Mouse (Mus musculus): Measurements from ENCODE around the gene 2510039O18Rik. TPM values are rescaled to one million over a fixed set of nuclear protein-coding genes. Genes with fewer than 3 reads are reported as not detected.

2510039O18Rik gene
- polyA plus RNA-seq, 1 experiment from 2014 or later = 13.7 TPM

DNA sequence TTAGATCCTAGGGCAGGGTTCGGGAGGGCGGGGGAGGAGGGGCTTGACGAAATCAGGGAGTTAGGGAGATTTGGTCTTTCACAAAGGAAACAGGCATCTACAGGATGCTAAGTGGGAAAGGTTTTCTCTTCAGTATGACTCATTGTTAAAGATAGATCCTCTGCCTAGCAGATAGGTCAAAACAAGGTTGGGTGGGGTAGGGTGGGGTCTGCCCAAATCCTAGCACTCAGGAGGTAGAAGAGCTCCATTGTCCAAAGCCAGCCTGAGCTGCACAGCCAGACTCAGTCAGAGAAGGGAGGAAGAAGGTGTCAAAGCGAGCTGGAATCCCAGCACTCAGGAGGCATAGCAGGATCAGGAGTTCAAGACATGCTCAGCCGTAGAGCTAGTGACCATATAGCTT, 3.2 kb upstream of the 2510039O18Rik start:
- Histone ChIP-seq H3K4me3 (no peak overlapping the region), H3K9me3 (no peaks in the 10 kb centered on the region), H3K4me2 (replicated peaks) (no peak overlapping the region; the same call in 1 of the 2 replicates), H3K9ac (no peak overlapping the region), H3K36me3 (no peaks in the 10 kb centered on the region), H3K4me1 (peaks cover 74% of the 10 kb centered on the region), H3K27ac (no peak overlapping the region), H3K27me3 (no peaks in the 10 kb centered on the region)
- ATAC-seq (ENCODE audit: low FRiP score, low read depth) = no peak
- 63% methylated on average over 5 of the region's 5 CpGs for WGBS

DNA sequence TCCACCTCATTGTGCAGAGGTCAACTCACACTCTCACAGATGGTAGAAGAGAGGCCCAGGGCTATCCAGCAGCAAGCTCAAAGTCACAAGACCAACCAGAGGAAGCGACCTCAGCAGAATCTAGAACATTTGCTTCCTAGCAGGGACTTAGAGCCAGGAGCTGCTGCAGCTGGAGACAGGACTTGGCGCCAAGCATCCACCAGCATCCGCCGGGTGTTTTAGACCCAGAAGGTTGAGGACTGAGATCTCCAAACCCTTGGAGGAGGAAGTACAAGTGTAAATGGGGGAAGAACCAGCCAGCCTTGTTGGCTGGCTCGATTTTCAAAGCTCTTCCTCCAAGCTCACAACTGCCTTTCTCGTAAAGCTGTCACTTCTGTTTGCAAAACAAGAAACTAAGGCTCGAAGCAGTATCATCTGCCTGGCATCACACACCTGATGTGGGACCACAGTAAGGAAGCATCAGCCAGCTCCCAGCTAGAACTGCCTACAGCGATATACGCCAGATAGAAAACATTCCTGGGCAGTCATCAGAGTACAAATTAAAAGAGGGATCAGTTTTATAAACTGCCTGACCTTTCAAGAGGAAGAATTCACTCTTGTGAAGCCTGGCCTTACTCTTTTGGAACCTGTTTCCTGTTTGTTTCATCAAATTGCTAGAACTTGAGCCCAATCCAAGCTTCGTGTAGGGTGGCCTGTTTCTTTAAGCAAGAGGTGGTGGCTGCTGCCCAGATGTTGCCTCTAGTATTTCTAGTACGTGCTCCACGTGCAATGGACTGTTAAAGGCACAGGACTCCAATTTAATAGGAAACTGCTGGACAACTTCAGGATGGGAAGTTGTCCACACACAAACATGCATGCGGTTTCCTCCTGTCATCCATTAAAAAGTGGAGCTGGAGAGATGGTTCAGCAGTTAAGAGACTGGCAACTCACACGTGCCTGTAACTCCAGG, 2.3 kb upstream of the 2510039O18Rik start:
- H3K36me3 ChIP-seq = peaks cover 7% of the 10 kb centered on the region; the same call in 1 of the 2 replicates
- H3K27ac ChIP-seq = peak overlapping the region; percentile 94
- no peaks in the 10 kb centered on the region for H3K9me3 ChIP-seq
- no peak overlapping the region for H3K9ac ChIP-seq
- 32% methylated on average over 14 of the region's 14 CpGs for WGBS
- H3K27me3 ChIP-seq = no peaks in the 10 kb centered on the region
- no peak for ATAC-seq (ENCODE audit: low FRiP score, low read depth)
- no peak overlapping the region for H3K4me3 ChIP-seq
- H3K4me2 ChIP-seq (replicated peaks) = peak overlapping the region; percentile 38
- peaks cover 78% of the 10 kb centered on the region for H3K4me1 ChIP-seq

DNA sequence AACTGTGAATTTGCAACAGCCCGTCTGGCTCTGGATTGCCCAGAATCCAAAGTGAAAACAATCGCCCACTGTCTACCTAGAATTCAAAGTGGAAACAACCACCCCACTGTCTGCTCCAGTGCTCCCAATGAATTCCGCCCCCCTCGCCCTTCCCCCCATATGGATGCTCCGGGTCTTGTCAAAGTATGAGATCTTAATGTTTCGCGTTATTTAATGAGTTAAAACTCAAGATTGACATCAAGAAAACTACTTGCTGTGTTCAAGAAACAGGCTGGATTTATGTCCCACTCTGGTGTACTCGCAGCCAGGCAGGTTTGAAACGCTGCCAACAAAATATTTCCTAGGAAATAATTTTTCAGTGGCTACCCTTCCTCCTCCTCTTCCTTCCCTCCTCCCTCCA, 584 bp upstream of the 2510039O18Rik start:
- Histone ChIP-seq H3K4me2 (replicated peaks) (peak overlapping the region; percentile 100), H3K9ac (peak overlapping the region; percentile 35), H3K4me1 (peaks cover 62% of the 10 kb centered on the region)

DNA sequence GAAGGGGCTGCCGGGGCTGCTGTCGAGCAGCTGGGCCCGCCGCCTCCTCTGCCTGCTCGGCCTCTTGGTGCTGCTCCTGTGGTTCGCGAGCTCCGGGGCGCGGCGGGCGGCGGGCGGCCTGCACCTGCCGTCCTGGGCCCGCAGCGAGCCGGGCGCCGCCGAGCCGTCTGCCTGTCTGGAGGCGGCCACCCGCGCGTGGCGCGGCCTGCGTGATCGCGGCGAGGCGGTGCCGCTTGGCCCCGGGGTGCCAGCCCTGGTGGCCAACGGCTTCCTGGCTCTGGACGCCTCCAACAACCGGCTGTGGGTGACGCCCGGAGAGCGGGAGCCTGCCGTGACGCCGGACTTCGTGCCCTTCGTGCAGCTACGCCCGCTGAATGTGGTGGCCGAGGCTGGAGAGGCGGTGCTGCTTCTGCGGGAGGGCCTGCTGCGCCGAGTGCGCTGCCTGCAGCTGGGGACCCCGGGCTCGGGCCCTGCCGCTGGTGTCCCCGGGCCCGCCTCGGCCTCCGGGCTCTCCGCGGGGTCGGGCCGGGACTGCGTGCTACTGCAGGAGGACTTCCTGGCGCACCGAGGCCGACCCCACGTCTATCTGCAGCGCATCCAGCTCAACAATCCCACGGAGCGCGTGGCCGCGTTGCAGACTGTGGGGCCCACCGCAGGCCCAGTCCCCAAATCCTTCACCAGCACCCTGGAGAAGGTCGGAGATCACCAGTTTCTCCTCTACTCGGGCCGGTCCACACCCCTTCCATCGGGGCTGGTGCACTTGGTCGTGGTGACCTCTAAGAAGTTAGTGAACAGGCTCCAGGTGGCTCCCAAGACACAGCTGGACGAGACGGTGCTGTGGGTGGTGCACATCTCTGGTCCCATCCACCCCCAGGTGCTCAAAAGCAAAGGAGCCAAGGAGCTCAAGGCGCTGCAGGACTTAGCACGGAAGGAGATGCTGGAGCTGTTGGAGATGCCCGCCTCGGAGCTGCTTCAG, 638 bp downstream of the 2510039O18Rik start:
- Histone ChIP-seq H3K4me2 (replicated peaks) (peak overlapping the region; percentile 100), H3K27ac (peak overlapping the region; percentile 55; the same call in 1 of the 2 replicates), H3K9me3 (no peaks in the 10 kb centered on the region), H3K4me1 (peaks cover 53% of the 10 kb centered on the region), H3K9ac (peak overlapping the region; percentile 90), H3K36me3 (peaks cover 36% of the 10 kb centered on the region), H3K4me3 (peak overlapping the region; percentile 96), H3K27me3 (no peaks in the 10 kb centered on the region)
- peak; percentile 42 for ATAC-seq (ENCODE audit: low FRiP score, low read depth)
- WGBS = 8% methylated on average over 71 of the region's 88 CpGs

More for the DNA sequence above, 584 bp upstream of the 2510039O18Rik start:
- ATAC-seq (ENCODE audit: low FRiP score, low read depth) = peak; percentile 0; the same call in 1 of the 2 replicates
- Histone ChIP-seq H3K4me3 (peak overlapping the region; percentile 96), H3K27ac (peak overlapping the region; percentile 94), H3K36me3 (peaks cover 24% of the 10 kb centered on the region), H3K27me3 (no peaks in the 10 kb centered on the region), H3K9me3 (no peaks in the 10 kb centered on the region)
- 48% methylated on average over 9 of the region's 9 CpGs for WGBS

DNA sequence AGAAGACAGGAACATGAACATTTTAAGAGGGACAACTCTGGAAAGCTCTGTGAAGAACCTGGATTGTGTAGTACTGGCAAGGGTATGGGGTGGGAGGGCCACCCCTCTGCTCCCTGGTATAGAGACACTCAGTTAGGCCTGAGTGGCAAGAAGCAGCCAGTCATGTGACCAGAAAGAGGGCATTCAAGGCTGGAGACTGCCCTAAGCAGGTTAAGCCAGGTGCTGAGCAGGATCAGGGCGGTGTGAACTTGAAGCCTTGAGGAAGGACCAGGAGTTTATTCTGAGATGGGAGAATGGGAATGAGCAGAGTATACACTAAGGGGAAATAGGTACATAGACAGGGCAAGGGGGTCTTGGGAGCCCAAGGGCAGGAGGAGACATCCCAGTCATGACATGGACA, 2.3 kb downstream of the 2510039O18Rik start:
- Histone ChIP-seq H3K27ac (no peak overlapping the region), H3K4me3 (no peak overlapping the region), H3K4me1 (peaks cover 47% of the 10 kb centered on the region), H3K9ac (no peak overlapping the region), H3K9me3 (no peaks in the 10 kb centered on the region), H3K36me3 (peaks cover 53% of the 10 kb centered on the region), H3K27me3 (no peaks in the 10 kb centered on the region), H3K4me2 (replicated peaks) (peak overlapping the region; percentile 100)
- 96% methylated on average over 1 of the region's 1 CpGs for WGBS
- no peak for ATAC-seq (ENCODE audit: low FRiP score, low read depth)

DNA sequence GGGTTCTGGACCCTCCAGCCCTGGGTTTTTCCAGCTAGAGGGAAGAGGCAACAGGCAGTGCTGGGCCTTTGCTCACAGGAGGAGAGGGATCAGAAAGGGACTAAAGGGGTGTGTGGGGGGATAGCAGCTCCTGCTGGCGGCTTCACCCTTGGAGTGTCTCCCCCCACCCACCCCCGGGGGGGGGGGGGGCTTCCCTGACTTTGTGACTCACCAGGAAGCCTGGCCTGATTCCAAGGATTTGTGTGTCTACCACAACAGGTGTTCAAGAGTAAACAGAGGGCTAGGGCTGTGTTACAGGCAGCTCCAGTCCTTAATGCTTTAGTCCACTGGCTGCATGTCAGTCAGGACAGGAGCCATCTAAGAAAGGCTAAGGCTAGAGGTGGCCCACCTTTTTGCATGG, 6.8 kb downstream of the 2510039O18Rik start:
- Histone ChIP-seq H3K9me3 (no peaks in the 10 kb centered on the region), H3K4me3 (no peak overlapping the region), H3K4me1 (peaks cover 11% of the 10 kb centered on the region), H3K4me2 (replicated peaks) (no peak overlapping the region), H3K27ac (no peak overlapping the region), H3K9ac (no peak overlapping the region), H3K27me3 (no peaks in the 10 kb centered on the region), H3K36me3 (peaks cover 64% of the 10 kb centered on the region)
- 63% methylated on average over 2 of the region's 2 CpGs for WGBS
- no peak for ATAC-seq (ENCODE audit: low FRiP score, low read depth)

DNA sequence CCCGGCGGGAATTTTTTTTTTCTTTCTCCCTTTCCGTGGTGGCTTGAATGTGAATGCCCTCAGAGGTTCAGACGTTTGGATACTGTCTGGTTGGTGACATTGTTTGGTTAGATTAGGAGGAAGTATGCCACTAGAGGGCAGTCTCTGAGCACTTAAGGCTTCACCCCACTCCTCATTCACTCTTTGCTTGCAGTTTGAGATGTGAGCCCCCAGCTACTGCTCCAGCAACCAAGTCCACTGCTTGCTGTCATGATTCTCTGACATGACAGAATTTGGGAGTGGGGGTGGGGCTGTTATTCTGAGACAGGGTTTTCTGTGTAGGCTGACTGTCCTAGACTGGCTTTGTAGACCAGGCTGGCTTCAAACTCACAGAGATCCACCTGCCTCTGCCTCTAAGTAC, 12.9 kb downstream of the 2510039O18Rik start:
- ATAC-seq (ENCODE audit: low FRiP score, low read depth) = no peak

DNA sequence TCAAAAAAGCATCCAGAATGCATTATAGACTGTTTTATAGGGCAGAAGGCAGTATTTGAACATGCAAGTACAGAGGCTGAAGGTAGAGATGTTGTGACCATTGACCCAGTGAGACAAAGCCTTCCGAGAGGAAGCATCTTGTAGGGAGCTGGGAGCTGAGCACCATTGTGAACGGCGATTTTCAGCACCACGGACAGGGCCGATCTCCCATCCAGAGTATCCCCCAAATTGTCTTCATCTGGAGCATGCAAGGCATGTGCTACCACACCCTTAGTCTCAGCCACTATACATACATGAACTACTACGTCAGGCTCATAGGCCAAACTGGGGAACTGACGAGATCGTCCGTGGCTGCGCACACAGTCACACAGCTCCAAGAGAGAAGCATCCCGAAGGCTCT, 16.4 kb downstream of the 2510039O18Rik start:
- Histone ChIP-seq H3K9me3 (no peaks in the 10 kb centered on the region), H3K36me3 (no peaks in the 10 kb centered on the region), H3K27ac (no peak overlapping the region), H3K27me3 (no peaks in the 10 kb centered on the region), H3K4me3 (no peak overlapping the region), H3K9ac (no peak overlapping the region), H3K4me1 (no peaks in the 10 kb centered on the region), H3K4me2 (replicated peaks) (no peak overlapping the region)
- ATAC-seq (ENCODE audit: low FRiP score, low read depth) = no peak
- WGBS = 42% methylated on average over 11 of the region's 11 CpGs

More for the DNA sequence above, 12.9 kb downstream of the 2510039O18Rik start:
- Histone ChIP-seq H3K4me2 (replicated peaks) (no peak overlapping the region), H3K36me3 (peaks cover 7% of the 10 kb centered on the region), H3K9ac (no peak overlapping the region), H3K9me3 (no peaks in the 10 kb centered on the region), H3K27ac (no peak overlapping the region), H3K4me1 (no peaks in the 10 kb centered on the region), H3K4me3 (no peak overlapping the region), H3K27me3 (no peaks in the 10 kb centered on the region)
- 8% methylated on average over 4 of the region's 4 CpGs for WGBS

DNA sequence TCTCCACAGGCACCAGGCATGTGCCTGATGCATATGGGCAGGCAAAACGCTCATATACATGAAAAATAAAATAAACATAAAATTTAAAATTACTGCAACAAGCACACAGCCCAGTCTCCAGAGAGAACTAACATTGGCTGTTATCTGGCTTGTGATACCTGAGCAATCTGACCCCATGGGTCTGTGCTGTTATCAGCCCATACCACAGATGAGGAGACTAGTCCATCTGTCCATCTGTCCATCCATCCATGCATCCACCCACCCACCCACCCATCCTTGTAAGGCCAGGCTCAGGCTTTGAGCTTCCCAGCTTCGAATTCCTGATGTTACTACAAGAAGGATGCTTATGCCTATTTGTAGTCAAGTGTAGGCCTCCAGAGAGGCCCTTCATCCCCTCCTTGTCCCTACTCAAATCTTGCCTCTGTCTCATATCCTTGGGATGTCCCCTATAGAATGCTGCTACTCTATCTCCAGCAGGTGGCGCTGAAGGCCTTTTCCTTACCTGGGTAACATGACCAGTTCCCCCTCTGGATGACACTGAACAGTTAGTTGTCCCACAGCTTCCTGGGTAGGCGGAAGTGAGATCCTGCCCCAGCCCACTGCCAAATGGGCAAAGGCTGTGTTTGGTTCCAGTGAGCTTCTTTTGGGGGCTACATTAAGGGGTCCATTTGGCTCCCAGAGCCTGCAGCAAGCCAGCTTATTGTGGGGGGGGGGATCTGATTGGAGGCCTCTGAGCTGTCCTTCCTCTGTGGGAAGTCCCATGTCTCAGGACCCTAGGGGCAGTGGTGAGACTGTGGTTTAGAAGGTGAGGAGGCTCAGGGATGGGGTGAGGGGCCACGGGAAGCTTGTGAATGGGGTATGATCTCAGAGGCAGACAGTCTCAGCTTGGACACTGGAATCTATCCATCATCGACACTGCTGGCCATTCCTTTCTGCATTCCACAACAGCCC, 19.5 kb downstream of the 2510039O18Rik start:
- 42% methylated on average over 6 of the region's 6 CpGs for WGBS
- Histone ChIP-seq H3K36me3 (no peaks in the 10 kb centered on the region), H3K4me3 (no peak overlapping the region), H3K4me1 (no peaks in the 10 kb centered on the region), H3K27ac (no peak overlapping the region), H3K9me3 (no peaks in the 10 kb centered on the region), H3K27me3 (no peaks in the 10 kb centered on the region), H3K9ac (no peak overlapping the region), H3K4me2 (replicated peaks) (no peak overlapping the region)
- no peak for ATAC-seq (ENCODE audit: low FRiP score, low read depth)

DNA sequence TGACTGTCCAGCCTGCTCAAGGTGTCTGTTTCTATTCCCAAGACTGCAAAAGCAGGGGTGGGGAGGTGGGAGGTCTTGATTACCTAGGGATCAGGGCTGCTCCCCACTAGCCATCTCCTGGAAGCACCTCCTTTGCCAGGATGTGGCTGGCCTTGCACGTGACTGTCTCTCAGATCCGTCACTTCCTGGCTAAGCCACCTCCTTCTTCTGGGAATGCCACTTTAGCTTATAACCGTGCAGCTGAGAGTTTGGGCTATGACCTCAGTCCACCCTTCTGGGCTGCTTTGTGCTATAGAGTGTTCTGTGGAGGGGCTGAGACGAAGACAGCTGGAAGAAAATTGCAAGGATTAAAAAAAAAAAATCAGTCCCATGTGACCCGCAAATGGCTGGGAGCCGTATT, 22.1 kb downstream of the 2510039O18Rik start:
- Histone ChIP-seq H3K27me3 (no peaks in the 10 kb centered on the region), H3K9ac (no peak overlapping the region), H3K4me3 (no peak overlapping the region), H3K9me3 (no peaks in the 10 kb centered on the region), H3K36me3 (no peaks in the 10 kb centered on the region), H3K27ac (no peak overlapping the region), H3K4me2 (replicated peaks) (no peak overlapping the region), H3K4me1 (no peaks in the 10 kb centered on the region)
- ATAC-seq (ENCODE audit: low FRiP score, low read depth) = no peak
- WGBS = 49% methylated on average over 6 of the region's 6 CpGs

DNA sequence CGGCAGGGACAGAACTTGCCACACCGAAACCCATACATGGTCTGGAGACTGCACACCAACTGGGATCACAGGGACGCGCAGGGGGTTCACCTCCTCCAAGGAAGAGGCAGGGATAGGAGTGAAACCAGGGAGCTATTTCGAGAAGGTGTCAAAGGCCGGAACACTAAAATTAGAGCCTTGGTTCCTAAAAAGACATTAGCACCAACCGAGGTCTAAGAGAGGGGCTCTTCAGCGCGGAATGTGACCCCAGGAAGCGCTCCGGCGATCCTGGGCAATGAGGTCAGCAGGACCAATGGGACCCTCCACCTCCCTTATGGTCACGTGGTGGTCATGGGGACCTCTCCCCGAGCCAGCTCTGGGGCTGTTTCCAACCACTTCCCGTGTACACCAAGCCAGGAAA, 22.9 kb downstream of the 2510039O18Rik start:
- no peak overlapping the region for H3K4me2 ChIP-seq (replicated peaks)
- 84% methylated on average over 15 of the region's 15 CpGs for WGBS
- no peak overlapping the region for H3K4me3 ChIP-seq
- H3K36me3 ChIP-seq = no peaks in the 10 kb centered on the region
- no peaks in the 10 kb centered on the region for H3K27me3 ChIP-seq
- no peak overlapping the region for H3K9ac ChIP-seq
- no peak for ATAC-seq (ENCODE audit: low FRiP score, low read depth)
- no peak overlapping the region for H3K27ac ChIP-seq
- no peaks in the 10 kb centered on the region for H3K9me3 ChIP-seq
- no peaks in the 10 kb centered on the region for H3K4me1 ChIP-seq

All from limb, embryonic 13.5 days (tissue).